Mouse (Mus musculus): ENCODE measurements at regions not wholly inside any gene's neighbourhood (a gene's known extent, or its start where the extent isn't known, plus 50 kb on each side); places are given as distances from the start of the nearest gene placed in this dataset.

DNA sequence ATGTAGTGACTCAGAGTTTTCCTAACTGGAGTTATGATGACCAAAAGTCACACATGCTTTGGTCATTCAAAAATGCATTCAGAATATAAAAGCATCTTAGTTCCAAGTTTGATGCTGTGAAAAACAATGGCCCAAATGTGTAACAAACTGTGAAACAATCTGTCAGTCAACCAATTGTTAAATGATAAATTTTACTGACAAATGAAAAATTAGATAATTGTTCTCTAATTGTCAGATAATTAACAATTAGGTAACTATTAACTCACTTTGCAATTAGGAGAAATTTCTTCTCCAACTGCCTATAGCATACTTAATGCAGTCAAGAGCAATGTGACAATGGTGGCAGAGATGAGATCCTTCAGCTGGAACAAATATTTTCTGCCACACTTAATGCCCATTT is 289.7 kb upstream of the Dcn start:
- no peak for TF ChIP-seq CTCF (IDR thresholded peaks at IDR 0.05; ENCODE audit: extremely low read depth, insufficient read length, insufficient replicate concordance, low read depth, low read length)
- TF ChIP-seq POLR2A (IDR thresholded peaks at IDR 0.05; ENCODE audit: low read depth, low read length) = no peak
